Mouse (Mus musculus) myocyte (in vitro differentiated cells): Measurements from ENCODE around the gene Klhl28. TPM values are rescaled to one million over a fixed set of nuclear protein-coding genes. Genes with fewer than 3 reads are reported as not detected.

Source experiments
- H3K27me3 ChIP-seq: one replicate; pipeline ENCODE4 v1.6.1; 2011; ENCODE audit not compliant: control insufficient read depth, insufficient read depth, insufficient read length
- H3K36me3 ChIP-seq: one replicate; pipeline ENCODE4 v1.6.1; 2011; ENCODE audit not compliant: control insufficient read depth, insufficient read depth
- H3K4me2 ChIP-seq: one replicate; pipeline ENCODE4 v1.6.1; 2011; ENCODE audit warnings: low read depth, control low read depth
- H3K4me3 ChIP-seq: one replicate; pipeline ENCODE4 v1.5.1; 2011; ENCODE audit warnings: mild to moderate bottlenecking, control low read depth, moderate library complexity
- H3K79me2 ChIP-seq: one replicate; pipeline ENCODE4 v1.6.1; 2011; ENCODE audit not compliant: control insufficient read depth, insufficient read depth
- H3ac ChIP-seq: one replicate; pipeline ENCODE4 v1.6.1; 2011; ENCODE audit not compliant: control insufficient read depth, insufficient read length
- CEBPB ChIP-seq: IDR thresholded peaks from 2 replicates; pipeline ENCODE4 v1.6.1; 2011; ENCODE audit warnings: mild to moderate bottlenecking, moderate library complexity; ENCODE audit not compliant: poor library complexity, insufficient read depth, severe bottlenecking
- E2F4 ChIP-seq: IDR thresholded peaks from one replicate; pipeline ENCODE4 v1.6.1; 2011; ENCODE audit warnings: mild to moderate bottlenecking, control low read depth, moderate library complexity; ENCODE audit not compliant: insufficient read depth
- MAX ChIP-seq: IDR thresholded peaks from one replicate; pipeline ENCODE4 v1.6.1; 2011; ENCODE audit warnings: low read depth, mild to moderate bottlenecking, control low read depth
- MYOD1 ChIP-seq, 3 experiments: IDR thresholded peaks; one replicate each; pipeline ENCODE4 v1.6.1; 2011; ENCODE audit warnings: control low read depth in 2 of 3, low read depth in 2 of 3, mild to moderate bottlenecking in 2 of 3, moderate library complexity in 1 of 3; ENCODE audit not compliant: insufficient read length in 2 of 3, control insufficient read depth in 1 of 3
- MYOG ChIP-seq, 3 experiments: IDR thresholded peaks; one replicate each; pipeline ENCODE4 v1.6.1; 2011; ENCODE audit warnings: control low read depth in 2 of 3, low read depth in 2 of 3, mild to moderate bottlenecking in 2 of 3; ENCODE audit not compliant: insufficient read length in 2 of 3, control insufficient read depth in 1 of 3, insufficient read depth in 1 of 3
- POLR2A ChIP-seq: IDR thresholded peaks from one replicate; pipeline ENCODE4 v1.6.1; 2011; ENCODE audit warnings: low read depth, mild to moderate bottlenecking, control low read depth, moderate library complexity; ENCODE audit not compliant: insufficient read length
- POLR2AphosphoS2 ChIP-seq: IDR thresholded peaks from one replicate; pipeline ENCODE4 v1.6.1; 2011; ENCODE audit warnings: low read depth, control low read depth; ENCODE audit not compliant: insufficient read length
- REST ChIP-seq: IDR thresholded peaks from one replicate; pipeline ENCODE4 v1.6.1; 2011; ENCODE audit warnings: mild to moderate bottlenecking, control low read depth, moderate library complexity; ENCODE audit not compliant: insufficient read depth, insufficient read length
- SRF ChIP-seq: IDR thresholded peaks from one replicate; pipeline ENCODE4 v1.6.1; 2011; ENCODE audit warnings: low read depth; ENCODE audit not compliant: control insufficient read depth, insufficient read length
- TCF12 ChIP-seq: IDR thresholded peaks from one replicate; pipeline ENCODE4 v1.6.1; 2011; ENCODE audit warnings: mild to moderate bottlenecking, control low read depth; ENCODE audit not compliant: poor library complexity, insufficient read depth, severe bottlenecking
- TCF3 ChIP-seq: IDR thresholded peaks from one replicate; pipeline ENCODE4 v1.6.1; 2011; ENCODE audit warnings: low read depth, control low read depth; ENCODE audit not compliant: insufficient read length
- USF1 ChIP-seq: IDR thresholded peaks from one replicate; pipeline ENCODE4 v1.6.1; 2011; ENCODE audit warnings: low read depth, mild to moderate bottlenecking, control low read depth, moderate library complexity
- polyA plus RNA-seq: library from polyadenylated mRNA; unstranded; fragments of >200 nt; fragmentation: generic; extraction: Trizol; gene quantifications from one replicate; pipeline ENCODE4 v1.2.1, GENCODE M21; 2012; ENCODE audit warnings: missing spikeins

Gene Klhl28
- polyA plus RNA-seq, 1 experiment = 1.9 TPM

GRCm38 (mm10) chr12:64975558-64975957 is 10.2 kb upstream of the Klhl28 start:
- Histone ChIP-seq H3K4me2 (peak overlapping the region; percentile 75), H3K36me3 (peaks cover 7% of the 10 kb centered on the region), H3K27me3 (no peaks in the 10 kb centered on the region), H3K79me2 (peaks cover 61% of the 10 kb centered on the region), H3ac (no peak overlapping the region), H3K4me3 (no peak overlapping the region)
- TF ChIP-seq MYOD1 (IDR thresholded peaks at IDR 0.05; ENCODE audit: control insufficient read depth in 1 of 3, insufficient read length in 2 of 3, low read depth in 2 of 3) (no peak), E2F4 (no peak), REST (no peak), MYOG (IDR thresholded peaks at IDR 0.05; ENCODE audit: control insufficient read depth in 1 of 3, insufficient read depth in 1 of 3, insufficient read length in 2 of 3, low read depth in 2 of 3) (no peak), MAX (no peak), USF1 (no peak), POLR2A (no peak), TCF3 (no peak), SRF (no peak), CEBPB (no peak), TCF12 (no peak), POLR2AphosphoS2 (no peak)

GRCm38 (mm10) chr12:64972063-64972462 is 6.7 kb upstream of the Klhl28 start:
- Histone ChIP-seq H3ac (no peak overlapping the region), H3K4me2 (no peak overlapping the region)

GRCm38 (mm10) chr12:64971399-64971798 is 6.1 kb upstream of the Klhl28 start:
- Histone ChIP-seq H3K27me3 (no peaks in the 10 kb centered on the region), H3K79me2 (peaks cover 96% of the 10 kb centered on the region), H3K36me3 (peaks cover 5% of the 10 kb centered on the region), H3K4me2 (peak overlapping the region; percentile 15), H3K4me3 (no peak overlapping the region), H3ac (no peak overlapping the region)
- TF ChIP-seq USF1 (no peak), E2F4 (no peak), SRF (no peak), REST (no peak), POLR2A (no peak), MAX (no peak), TCF12 (no peak), CEBPB (no peak), POLR2AphosphoS2 (no peak), TCF3 (no peak), MYOD1 (IDR thresholded peaks at IDR 0.05; ENCODE audit: control insufficient read depth in 1 of 3, insufficient read length in 2 of 3, low read depth in 2 of 3) (no peak), MYOG (IDR thresholded peaks at IDR 0.05; ENCODE audit: control insufficient read depth in 1 of 3, insufficient read depth in 1 of 3, insufficient read length in 2 of 3, low read depth in 2 of 3) (no peak)

More at GRCm38 (mm10) chr12:64972063-64972462, 6.7 kb upstream of the Klhl28 start:
- Histone ChIP-seq H3K36me3 (peaks cover 5% of the 10 kb centered on the region), H3K79me2 (peaks cover 96% of the 10 kb centered on the region), H3K4me3 (no peak overlapping the region), H3K27me3 (no peaks in the 10 kb centered on the region)
- no peak for TF ChIP-seq MYOD1 (IDR thresholded peaks at IDR 0.05; ENCODE audit: control insufficient read depth in 1 of 3, insufficient read length in 2 of 3, low read depth in 2 of 3)
- TF ChIP-seq TCF3 = no peak
- no peak for TF ChIP-seq POLR2A
- TF ChIP-seq USF1 = no peak
- TF ChIP-seq CEBPB = no peak
- TF ChIP-seq TCF12 = no peak
- TF ChIP-seq POLR2AphosphoS2 = no peak
- TF ChIP-seq SRF = no peak
- TF ChIP-seq E2F4 = no peak
- TF ChIP-seq MYOG (IDR thresholded peaks at IDR 0.05; ENCODE audit: control insufficient read depth in 1 of 3, insufficient read depth in 1 of 3, insufficient read length in 2 of 3, low read depth in 2 of 3) = no peak
- TF ChIP-seq MAX = no peak
- no peak for TF ChIP-seq REST

GRCm38 (mm10) chr12:64968067-64968466 is 2.7 kb upstream of the Klhl28 start:
- Histone ChIP-seq H3K4me2 (peak overlapping the region; percentile 98), H3K27me3 (no peaks in the 10 kb centered on the region), H3K4me3 (peak overlapping the region; percentile 95), H3K79me2 (peaks cover 93% of the 10 kb centered on the region), H3K36me3 (peaks cover 5% of the 10 kb centered on the region), H3ac (no peak overlapping the region)
- TF ChIP-seq TCF12 (no peak), MYOG (IDR thresholded peaks at IDR 0.05; ENCODE audit: control insufficient read depth in 1 of 3, insufficient read depth in 1 of 3, insufficient read length in 2 of 3, low read depth in 2 of 3) (no peak), REST (no peak), USF1 (no peak), MAX (no peak), SRF (no peak), CEBPB (no peak), MYOD1 (IDR thresholded peaks at IDR 0.05; ENCODE audit: control insufficient read depth in 1 of 3, insufficient read length in 2 of 3, low read depth in 2 of 3) (no peak)
